Mouse (Mus musculus) kidney, embryonic 14.5 days (tissue): ENCODE data around the gene Olfr314. TPM values are rescaled to one million over a fixed set of nuclear protein-coding genes. Genes with fewer than 3 reads are reported as not detected.

Source experiments
- ATAC-seq: fragments of 200-750 bp; cut with Nextera tagmentation; 2 replicates; pipeline ENCODE4 v1.8.0; 2017; ENCODE audit warnings: moderate number of reproducible peaks, mild to moderate bottlenecking, moderate TSS enrichment, moderate library complexity; ENCODE audit not compliant: low FRiP score, low TSS enrichment
- H3K27ac ChIP-seq: fragments of 300-500 bp; sonication (generic); 2 replicates; pipeline ENCODE4 v1.5.1; 2014; ENCODE audit warnings: low read depth, mild to moderate bottlenecking, low read length, moderate library complexity, mixed read lengths
- H3K27me3 ChIP-seq: fragments of 300-500 bp; sonication (generic); 2 replicates; pipeline ENCODE4 v1.6.1; 2014; ENCODE audit warnings: mild to moderate bottlenecking, low read length; ENCODE audit not compliant: control insufficient read depth, insufficient read depth
- H3K36me3 ChIP-seq: fragments of 300-500 bp; sonication (generic); 2 replicates; pipeline ENCODE4 v1.6.1; 2014; ENCODE audit warnings: low read length, mixed read lengths; ENCODE audit not compliant: control insufficient read depth, insufficient read depth
- H3K4me1 ChIP-seq: fragments of 300-500 bp; sonication (generic); 2 replicates; pipeline ENCODE4 v1.6.1; 2014; ENCODE audit warnings: low read length, mixed read lengths; ENCODE audit not compliant: control insufficient read depth, insufficient read depth
- H3K4me2 ChIP-seq: fragments of 300-500 bp; sonication (generic); replicated peaks from 2 replicates; pipeline ENCODE4 v1.6.1; 2014; ENCODE audit warnings: low read depth, mild to moderate bottlenecking, low read length
- H3K4me3 ChIP-seq: fragments of 300-500 bp; sonication (generic); 2 replicates; pipeline ENCODE4 v1.5.1; 2014; ENCODE audit warnings: mild to moderate bottlenecking, low read length
- H3K9ac ChIP-seq: fragments of 300-500 bp; sonication (generic); 2 replicates; pipeline ENCODE4 v1.6.1; 2014; ENCODE audit warnings: low read depth, mild to moderate bottlenecking, low read length, moderate library complexity
- H3K9me3 ChIP-seq: fragments of 300-500 bp; sonication (generic); 2 replicates; pipeline ENCODE4 v1.6.1; 2016; ENCODE audit warnings: low read length; ENCODE audit not compliant: control insufficient read depth
- WGBS: fragments of 180-500 bp; shearing (Covaris S2); extraction: QIAGEN DNeasy Blood & Tissue Kit; methylation state at CpG from one replicate; pipeline ENCODE4 v1.1.7; 2014; 5-methylcytosine and 5-hydroxymethylcytosine counted together
- polyA plus RNA-seq: library from polyadenylated mRNA; unstranded; fragments of >200 nt; fragmentation: Nextera tagmentation; extraction: Ambion mirVana; gene quantifications from 2 replicates; pipeline ENCODE4 v1.2.1, GENCODE M21; 2014

Olfr314 gene
- polyA plus RNA-seq, 1 experiment from 2014 or later = not detected

GRCm38 (mm10) chr11:58789532-58789931, 6.8 kb downstream of the Olfr314 start:
- Histone ChIP-seq H3K9me3 (no peaks in the 10 kb centered on the region), H3K4me3 (no peak overlapping the region), H3K36me3 (no peaks in the 10 kb centered on the region), H3K27ac (no peak overlapping the region), H3K27me3 (no peaks in the 10 kb centered on the region), H3K4me2 (no peak overlapping the region), H3K9ac (no peak overlapping the region), H3K4me1 (no peaks in the 10 kb centered on the region)
- ATAC-seq = no peak
- WGBS = 39% methylated on average over 3 of the region's 3 CpGs

GRCm38 (mm10) chr11:58790053-58790452, 7.3 kb downstream of the Olfr314 start:
- 51% methylated on average over 2 of the region's 2 CpGs for WGBS
- Histone ChIP-seq H3K9ac (no peak overlapping the region), H3K9me3 (no peaks in the 10 kb centered on the region), H3K36me3 (no peaks in the 10 kb centered on the region), H3K4me3 (no peak overlapping the region), H3K27ac (no peak overlapping the region), H3K4me1 (no peaks in the 10 kb centered on the region), H3K27me3 (no peaks in the 10 kb centered on the region), H3K4me2 (no peak overlapping the region)
- no peak for ATAC-seq

GRCm38 (mm10) chr11:58790646-58791045, 7.9 kb downstream of the Olfr314 start:
- Histone ChIP-seq H3K27me3 (no peaks in the 10 kb centered on the region), H3K36me3 (no peaks in the 10 kb centered on the region), H3K9me3 (no peaks in the 10 kb centered on the region), H3K4me1 (no peaks in the 10 kb centered on the region), H3K27ac (no peak overlapping the region), H3K4me2 (no peak overlapping the region), H3K9ac (no peak overlapping the region), H3K4me3 (no peak overlapping the region)
- no peak for ATAC-seq
- WGBS = 76% methylated on average over 6 of the region's 6 CpGs

GRCm38 (mm10) chr11:58795856-58796255, 13.1 kb downstream of the Olfr314 start:
- Histone ChIP-seq H3K27me3 (no peaks in the 10 kb centered on the region), H3K4me1 (no peaks in the 10 kb centered on the region), H3K9ac (no peak overlapping the region), H3K9me3 (no peaks in the 10 kb centered on the region), H3K4me3 (no peak overlapping the region), H3K36me3 (no peaks in the 10 kb centered on the region), H3K27ac (no peak overlapping the region), H3K4me2 (no peak overlapping the region)
- 91% methylated on average over 2 of the region's 2 CpGs for WGBS
- no peak for ATAC-seq

GRCm38 (mm10) chr11:58796850-58797249, 14.1 kb downstream of the Olfr314 start:
- 83% methylated on average over 7 of the region's 7 CpGs for WGBS
- no peak overlapping the region for H3K4me3 ChIP-seq
- no peak overlapping the region for H3K4me2 ChIP-seq
- no peaks in the 10 kb centered on the region for H3K9me3 ChIP-seq
- H3K27ac ChIP-seq = no peak overlapping the region
- no peaks in the 10 kb centered on the region for H3K36me3 ChIP-seq
- H3K4me1 ChIP-seq = no peaks in the 10 kb centered on the region
- no peak overlapping the region for H3K9ac ChIP-seq
- no peaks in the 10 kb centered on the region for H3K27me3 ChIP-seq
- ATAC-seq = no peak

GRCm38 (mm10) chr11:58799747-58800146, 17.0 kb downstream of the Olfr314 start:
- no peaks in the 10 kb centered on the region for H3K27me3 ChIP-seq
- H3K9me3 ChIP-seq = no peaks in the 10 kb centered on the region
- H3K4me2 ChIP-seq = no peak overlapping the region
- H3K9ac ChIP-seq = no peak overlapping the region
- no peak for ATAC-seq
- no peak overlapping the region for H3K27ac ChIP-seq
- no peak overlapping the region for H3K4me3 ChIP-seq
- 81% methylated on average over 5 of the region's 5 CpGs for WGBS
- H3K36me3 ChIP-seq = no peaks in the 10 kb centered on the region
- no peaks in the 10 kb centered on the region for H3K4me1 ChIP-seq

GRCm38 (mm10) chr11:58801558-58802228, 18.9 kb downstream of the Olfr314 start, which contains the start of gene Fam183b:
Gene Fam183b (minus strand): TSS chr11:58801960.
- Histone ChIP-seq H3K4me1 (no peaks in the 10 kb centered on the region), H3K9me3 (no peaks in the 10 kb centered on the region), H3K9ac (no peak within 1 kb of the TSS), H3K4me3 (no peak within 1 kb of the TSS), H3K4me2 (no peak within 1 kb of the TSS; the same call in 1 of the 2 replicates), H3K36me3 (no peaks in the 10 kb centered on the region), H3K27ac (no peak within 1 kb of the TSS), H3K27me3 (no peaks in the 10 kb centered on the region)
- ATAC-seq = peak; percentile 57; the same call in 1 of the 2 replicates
- WGBS = 41% methylated on average over 14 of the region's 14 CpGs

GRCm38 (mm10) chr11:58803871-58804270, 21.1 kb downstream of the Olfr314 start:
- Histone ChIP-seq H3K27me3 (no peaks in the 10 kb centered on the region), H3K9ac (no peak overlapping the region), H3K27ac (no peak overlapping the region), H3K36me3 (no peaks in the 10 kb centered on the region), H3K4me1 (no peaks in the 10 kb centered on the region), H3K4me3 (no peak overlapping the region), H3K9me3 (no peaks in the 10 kb centered on the region), H3K4me2 (no peak overlapping the region)
- ATAC-seq = no peak
- WGBS = 70% methylated on average over 4 of the region's 4 CpGs

- Histone ChIP-seq H3K4me1 (no peaks in the 10 kb centered on the region), H3K4me3 (no peak overlapping the region), H3K9ac (no peak overlapping the region), H3K27ac (no peak overlapping the region), H3K9me3 (no peaks in the 10 kb centered on the region), H3K27me3 (no peaks in the 10 kb centered on the region), H3K4me2 (no peak overlapping the region), H3K36me3 (no peaks in the 10 kb centered on the region)
- no peak for ATAC-seq
- WGBS = 60% methylated on average over 2 of the region's 2 CpGs
Observed at GRCm38 (mm10) chr11:58804393-58804792, 21.6 kb downstream of the Olfr314 start.
